Mouse (Mus musculus): ENCODE results near the gene Reep3.

Gene Reep3

DNA sequence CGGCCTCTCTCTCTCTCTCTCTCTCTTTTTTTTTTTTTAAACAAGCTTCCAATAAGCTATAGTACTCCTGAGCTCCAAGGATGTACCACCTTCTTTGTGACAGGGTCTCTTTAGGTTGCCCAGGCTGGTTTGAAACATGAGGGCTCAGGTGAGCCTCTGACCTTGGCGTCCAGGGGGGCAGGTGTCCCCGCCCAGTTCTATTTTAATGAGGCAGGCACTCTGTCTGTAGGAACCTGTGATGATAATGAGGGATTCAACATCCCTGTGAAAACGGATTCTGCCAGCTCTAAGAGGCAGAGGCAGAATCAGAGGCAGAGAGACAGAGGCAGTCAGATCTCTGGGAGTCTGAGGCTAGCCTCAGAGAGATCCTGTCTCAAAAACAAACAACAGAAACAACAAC, 14.2 kb downstream of the Reep3 start:
- DNase-seq (ENCODE audit: low spot score): no peak

DNA sequence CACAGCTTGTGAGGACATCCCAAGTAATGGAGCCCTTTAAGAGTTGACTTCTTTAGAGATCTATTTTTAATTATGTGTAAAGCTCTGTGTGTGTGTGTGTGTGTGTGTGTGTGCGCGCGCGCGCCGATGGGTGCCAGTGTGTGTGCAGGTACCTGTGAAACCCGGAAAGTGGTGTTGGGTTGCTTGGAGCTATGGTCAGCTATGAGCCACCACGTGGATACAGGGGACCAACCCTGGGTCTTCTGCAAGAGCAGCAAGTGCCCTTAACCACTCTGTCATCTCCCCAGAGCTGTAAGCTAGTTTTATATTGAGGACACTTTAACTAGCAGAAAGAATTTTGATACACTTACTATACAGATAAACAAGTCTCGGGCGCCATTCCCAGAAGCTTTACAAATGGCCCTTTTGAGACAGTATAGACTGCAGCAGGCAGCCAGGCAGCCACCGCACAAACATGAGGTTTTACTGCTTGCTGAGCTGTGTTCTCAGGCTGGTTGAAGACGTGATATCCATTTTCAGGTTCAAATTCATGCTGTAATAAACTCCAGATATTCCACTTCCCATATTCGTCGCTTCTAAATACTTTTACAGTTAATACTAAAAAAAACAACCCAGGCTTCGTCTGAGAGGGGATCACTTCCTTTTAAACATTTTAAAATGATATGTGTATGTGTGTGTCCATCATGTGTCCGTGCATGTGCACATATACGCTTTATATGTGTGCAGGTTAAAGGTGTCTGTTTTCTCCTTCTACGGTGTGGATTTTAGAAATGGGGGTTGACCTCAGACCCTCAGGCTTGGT, 15.3 kb downstream of the Reep3 start:
- no peak for DNase-seq (ENCODE audit: low spot score)

DNA sequence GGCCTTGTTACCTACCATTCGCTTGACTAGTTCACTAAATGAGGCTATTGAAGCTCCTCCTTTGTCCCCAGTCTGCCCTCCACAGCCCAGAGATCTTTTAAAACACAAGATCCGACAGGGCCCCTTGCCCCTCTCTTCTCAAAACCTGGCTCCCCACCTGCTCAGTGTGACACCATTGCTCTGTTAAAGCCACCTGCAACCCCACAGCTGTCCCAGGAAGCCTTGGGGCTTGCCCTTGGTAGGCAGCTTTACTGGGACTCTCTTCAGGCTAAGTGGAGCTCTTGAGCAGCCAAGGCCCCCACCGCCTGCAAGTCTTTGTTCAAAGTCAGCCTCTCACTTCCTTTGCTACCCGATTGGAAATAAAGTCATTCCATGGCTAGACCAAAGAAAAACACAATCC, 17.7 kb downstream of the Reep3 start:
- DNase-seq (ENCODE audit: low spot score): no peak

DNA sequence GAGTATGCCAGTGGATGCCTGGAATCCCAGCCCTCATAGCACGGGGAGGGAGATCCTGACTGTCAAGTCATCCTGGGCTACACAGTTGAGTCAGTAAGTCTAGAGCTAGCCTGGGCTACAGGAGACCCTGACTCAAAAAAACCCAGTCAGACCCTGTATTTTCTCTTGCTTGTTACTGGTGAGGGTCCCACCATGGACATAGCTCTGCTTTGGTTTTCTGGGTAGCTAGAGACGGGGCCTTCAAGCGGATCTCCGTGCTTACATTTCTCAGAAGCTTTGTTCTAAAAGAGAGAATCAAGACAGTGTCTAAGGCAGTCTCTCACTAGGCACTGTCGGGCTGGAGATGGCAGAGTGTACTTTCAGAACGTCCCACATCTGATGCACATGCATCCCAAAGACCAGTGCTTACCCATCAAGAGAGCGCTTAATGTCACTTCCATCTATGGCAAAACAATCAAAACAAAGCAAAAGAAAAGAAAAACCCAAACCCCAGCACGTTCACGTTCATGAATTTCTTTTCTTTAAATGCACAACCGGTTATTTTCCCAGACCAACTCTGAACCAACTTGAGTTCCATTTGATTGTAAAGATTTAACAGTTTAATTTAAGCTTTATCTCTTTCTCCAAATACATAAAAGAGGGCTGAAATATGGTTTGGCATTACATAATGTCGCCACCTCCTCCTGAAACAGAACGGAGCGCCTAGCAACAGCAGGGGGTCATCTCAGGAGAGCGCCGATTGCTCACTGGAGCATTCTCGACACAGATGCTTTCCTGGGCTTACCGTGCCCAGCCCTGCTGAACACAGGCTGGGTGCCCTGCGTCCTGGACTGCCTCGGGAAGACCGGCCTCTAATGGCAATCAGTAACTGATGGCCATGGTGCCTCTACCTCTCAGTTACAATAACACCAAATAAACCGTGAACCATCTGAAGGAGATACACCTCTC, 20.5 kb downstream of the Reep3 start:
- no peak for DNase-seq (ENCODE audit: low spot score)

DNA sequence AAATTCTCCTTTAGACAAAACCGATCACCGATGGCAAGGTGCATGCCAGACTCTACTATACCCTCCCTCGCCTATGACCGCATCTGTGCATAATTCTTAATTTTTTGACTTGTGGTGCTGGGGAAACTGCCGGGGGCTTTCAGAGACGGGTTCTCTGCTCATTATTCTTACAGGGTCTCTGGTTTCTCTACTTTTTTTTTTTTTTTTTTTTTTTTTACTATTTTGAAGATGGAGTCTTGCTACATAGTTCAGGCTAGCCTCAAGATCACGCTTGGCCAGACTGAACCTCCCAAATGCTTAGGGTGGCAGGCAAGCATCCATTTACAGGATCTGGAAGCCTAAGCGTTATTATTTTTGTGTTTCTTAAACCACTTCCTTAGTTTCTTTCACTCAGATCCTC, 23.2 kb downstream of the Reep3 start:
- DNase-seq (ENCODE audit: low spot score): no peak

DNA sequence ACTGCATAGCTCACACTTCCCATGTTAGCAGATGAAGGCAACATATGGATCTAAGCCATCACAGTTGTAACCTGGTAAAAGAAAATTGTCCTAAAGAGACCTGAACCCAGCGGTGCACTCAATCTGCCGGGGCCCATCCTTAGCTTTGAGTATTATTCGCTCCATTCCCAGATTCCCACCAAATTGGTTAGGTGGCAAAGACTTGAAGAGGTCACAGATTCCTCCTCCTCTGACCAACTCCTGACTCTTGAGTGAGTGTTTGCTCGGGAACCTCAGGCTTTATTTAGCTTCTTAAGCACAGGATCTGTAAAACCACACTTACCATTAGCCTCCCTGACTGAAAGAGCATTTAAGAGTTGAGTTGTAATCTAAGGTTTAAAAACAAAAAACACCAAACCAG, 24.1 kb downstream of the Reep3 start:
- DNase-seq (ENCODE audit: low spot score): no peak

DNA sequence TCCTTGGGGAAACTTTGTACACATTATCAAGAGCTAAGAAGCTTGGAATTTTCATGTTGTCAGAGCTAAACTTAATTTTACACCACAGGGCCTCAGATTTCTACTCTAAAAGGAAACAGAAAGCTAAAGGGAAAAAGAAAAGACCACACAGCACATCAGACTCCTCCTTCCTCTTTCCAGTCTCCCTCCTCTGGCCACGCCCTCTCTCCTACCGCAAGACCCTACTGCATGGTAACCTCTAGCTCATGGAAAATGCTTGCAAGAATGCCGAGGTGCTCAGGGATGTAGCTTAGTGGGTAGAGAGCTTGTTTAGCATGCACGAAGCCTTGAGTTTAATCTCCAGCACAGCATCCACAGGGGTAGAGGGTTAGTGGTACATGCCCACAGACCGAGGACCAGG, 24.9 kb downstream of the Reep3 start:
- no peak for DNase-seq (ENCODE audit: low spot score)

DNA sequence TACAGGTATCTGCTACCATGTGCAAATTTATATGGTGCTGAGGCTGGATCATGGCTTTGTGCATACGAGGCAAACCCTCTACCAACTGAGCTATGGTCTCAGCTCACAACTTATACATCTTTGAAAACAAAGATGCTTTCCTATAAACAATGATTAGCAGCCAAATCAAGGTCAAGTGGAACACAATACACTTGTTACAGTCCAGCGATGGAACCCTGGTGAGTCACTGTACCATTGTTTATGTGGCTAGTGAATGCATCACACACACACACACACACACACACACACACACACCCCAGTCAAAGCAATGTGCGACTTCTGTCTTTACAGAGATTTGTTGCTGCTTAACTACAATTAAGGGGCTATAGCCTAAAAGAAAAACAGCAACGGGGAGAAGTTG, 25.4 kb downstream of the Reep3 start:
- no peak for DNase-seq (ENCODE audit: low spot score)

DNA sequence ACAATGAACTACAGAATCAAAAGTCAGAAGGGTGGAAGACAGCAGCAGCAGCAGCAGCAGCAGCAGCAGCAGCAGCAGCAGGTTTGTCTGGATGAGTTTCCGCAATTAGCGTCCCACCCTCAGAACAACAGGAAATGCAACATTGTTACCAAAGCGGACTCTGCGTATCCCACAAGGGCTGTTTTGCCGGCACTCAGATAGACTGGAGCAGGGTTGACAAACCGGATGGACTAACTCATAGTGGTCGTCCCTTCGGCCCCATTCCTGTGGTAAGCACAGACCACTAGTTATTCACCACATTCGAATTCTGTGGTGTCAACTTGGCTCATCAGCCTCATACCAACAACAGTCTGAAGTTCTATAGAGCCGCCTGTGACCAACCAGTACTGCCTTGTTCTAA, 27.7 kb downstream of the Reep3 start:
- DNase-seq (ENCODE audit: low spot score): no peak

DNA sequence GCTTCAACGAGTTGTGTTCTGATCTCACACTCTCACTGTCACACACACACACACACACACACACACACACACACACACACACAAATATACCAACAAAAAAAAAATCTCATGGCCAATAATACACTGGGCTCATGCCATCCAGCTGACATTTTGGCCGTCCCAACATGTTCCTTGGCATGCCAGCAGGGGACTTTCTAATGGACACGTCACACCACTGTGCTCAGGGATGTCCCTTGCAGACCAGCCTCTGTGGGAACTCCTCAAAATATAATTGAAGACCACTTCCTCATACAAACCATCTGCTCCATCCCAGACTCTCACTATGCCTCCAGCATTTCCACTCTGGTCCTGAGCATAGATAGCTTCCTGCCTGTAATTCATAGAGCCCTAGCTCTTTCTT, 30.3 kb downstream of the Reep3 start:
- no peak for DNase-seq (ENCODE audit: low spot score)

DNA sequence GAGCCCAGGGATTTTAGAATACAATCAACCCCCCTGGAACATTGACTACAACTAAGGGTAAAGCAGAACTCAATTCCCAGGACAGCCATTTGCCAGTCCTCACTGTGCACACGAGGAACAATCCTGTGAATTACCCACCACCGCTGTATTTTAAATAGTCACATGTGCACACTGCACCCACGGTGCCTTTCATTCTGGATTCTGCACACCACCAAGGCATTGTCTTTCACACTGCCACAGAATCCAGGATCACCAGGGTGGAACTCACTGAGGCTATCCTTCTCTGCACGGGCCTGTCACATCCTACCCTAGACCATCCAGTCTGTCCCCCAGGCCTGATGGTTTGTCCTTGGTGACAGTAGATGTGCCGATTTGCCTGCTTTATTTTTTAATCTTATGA, 30.8 kb downstream of the Reep3 start:
- no peak for DNase-seq (ENCODE audit: low spot score)

DNA sequence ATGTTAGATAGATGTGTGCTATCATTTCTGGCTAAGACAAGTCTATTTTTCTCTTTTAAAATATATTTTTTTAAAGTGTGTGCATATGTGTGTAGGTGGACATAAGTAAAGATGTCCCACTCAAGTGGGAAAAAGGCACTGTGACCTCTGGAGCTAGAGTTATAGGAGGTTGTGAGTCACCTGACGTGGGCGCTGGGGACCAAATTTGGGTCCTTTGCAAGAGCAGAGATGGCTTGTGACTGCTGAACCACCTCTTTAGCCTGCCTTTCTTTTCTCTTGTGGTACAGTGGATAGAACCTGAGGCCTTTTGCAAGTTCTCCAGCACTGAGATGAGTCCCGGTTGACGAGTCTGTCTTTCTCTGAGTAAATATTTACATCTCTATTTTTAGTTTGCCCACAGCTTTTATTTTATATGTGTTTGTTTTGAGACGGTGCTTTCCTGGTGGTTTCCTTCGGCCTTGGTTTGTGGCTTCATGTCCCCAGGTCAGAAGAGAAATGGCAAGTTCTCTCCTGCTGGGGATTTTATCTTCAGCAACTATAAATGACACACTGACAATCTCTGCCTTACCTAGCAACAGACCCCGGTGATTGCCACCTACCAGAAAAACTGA, 31.4 kb downstream of the Reep3 start:
- no peak for DNase-seq (ENCODE audit: low spot score)

DNA sequence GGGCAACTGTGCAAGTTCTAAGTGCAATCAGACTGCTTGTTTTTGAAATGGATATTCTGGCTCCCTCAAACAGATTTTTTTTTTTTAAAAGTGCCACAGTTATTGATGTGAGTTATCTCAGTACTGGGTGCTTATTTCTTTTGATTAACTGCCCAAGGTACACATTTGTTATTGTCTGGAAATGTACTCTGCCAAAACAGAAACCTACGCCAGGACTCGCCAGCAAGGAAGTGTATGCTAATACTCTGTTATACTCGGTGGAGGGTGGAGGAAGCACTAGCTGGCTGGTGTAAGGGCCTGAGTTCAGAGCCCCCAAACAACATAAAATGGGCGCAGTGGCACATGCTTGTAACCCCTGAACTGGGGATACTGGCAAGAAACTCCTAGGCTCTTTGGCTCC, 34.9 kb downstream of the Reep3 start:
- no peak for DNase-seq (ENCODE audit: low spot score)

DNA sequence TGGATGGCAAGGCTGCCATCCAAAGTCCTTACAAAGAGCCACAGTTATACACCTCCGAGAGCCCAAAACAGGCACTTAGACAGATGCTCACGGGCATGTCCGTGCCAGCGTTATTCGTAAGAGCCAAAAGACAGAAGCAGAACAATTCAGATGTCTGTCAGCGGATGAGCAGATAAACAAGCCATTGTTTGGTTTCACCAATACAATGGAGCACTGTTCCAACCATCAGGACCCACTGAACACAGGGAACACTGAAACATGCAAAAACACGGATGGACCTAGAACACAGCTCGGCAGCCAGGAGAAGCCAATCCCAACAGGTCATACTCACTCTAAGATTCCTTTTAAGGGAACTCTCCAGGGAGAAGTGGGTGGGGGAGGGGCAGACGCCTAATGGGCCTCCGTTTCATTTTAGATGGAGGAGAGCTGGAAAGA, 35.4 kb downstream of the Reep3 start:
- DNase-seq (ENCODE audit: low spot score): no peak

DNA sequence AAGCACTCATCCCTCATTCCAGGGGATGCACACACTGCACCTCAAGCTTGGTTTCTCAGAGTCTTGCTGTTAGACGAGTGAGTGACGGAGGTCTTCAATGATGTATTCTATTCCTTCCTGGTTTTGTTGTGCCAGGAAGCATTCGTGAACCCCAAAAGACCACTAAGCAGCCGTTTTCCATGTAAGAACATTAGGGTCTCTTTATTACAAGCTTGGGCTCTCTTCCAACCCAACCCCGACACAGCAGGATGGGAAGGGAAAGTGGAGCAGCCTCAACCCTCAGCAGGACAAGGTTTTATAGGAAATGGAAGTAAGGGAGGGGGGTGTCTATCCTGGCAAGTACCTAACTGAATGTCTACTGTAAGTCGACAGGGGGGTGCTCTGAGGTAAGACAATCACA, 38.0 kb downstream of the Reep3 start:
- no peak for DNase-seq (ENCODE audit: low spot score)

DNA sequence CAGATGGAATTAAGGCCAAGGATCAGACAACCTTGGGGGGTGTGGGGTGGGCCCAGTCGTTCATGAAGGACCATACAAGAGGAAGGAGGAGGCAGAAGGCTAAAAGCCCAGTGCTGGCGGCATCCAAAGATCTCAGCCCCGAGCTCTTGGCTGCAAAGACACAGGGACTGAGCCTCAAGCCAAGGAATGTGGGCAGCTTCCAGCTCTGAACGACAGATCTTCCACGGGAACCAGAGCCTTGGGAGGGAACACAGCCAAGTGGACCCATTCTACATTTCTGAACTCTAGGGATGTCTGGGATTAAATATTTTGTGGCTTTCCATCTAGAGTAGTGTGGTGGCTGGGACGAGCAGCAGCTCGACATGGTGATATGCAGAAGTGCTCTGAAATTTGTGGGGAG, 38.4 kb downstream of the Reep3 start:
- no peak for DNase-seq (ENCODE audit: low spot score)

DNA sequence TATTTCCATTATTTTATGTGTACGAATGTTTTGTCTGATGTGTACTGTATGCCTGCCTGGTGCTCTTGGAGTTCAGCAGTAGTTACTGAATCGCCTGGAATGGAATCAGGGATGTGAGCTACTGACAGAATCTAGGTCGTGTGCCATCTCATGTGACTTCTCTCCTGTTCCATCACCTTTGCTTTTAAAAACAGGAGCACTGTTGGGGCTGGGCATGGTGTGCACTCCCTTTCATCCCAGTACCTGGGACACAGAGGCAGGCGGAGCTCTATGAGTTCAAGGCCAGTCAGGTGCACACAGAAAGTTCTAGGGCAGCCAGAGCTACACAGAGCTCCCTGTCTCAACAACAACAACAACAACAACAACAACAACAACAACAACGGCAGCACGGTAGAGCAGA, 39.0 kb downstream of the Reep3 start:
- DNase-seq (ENCODE audit: low spot score): no peak

DNA sequence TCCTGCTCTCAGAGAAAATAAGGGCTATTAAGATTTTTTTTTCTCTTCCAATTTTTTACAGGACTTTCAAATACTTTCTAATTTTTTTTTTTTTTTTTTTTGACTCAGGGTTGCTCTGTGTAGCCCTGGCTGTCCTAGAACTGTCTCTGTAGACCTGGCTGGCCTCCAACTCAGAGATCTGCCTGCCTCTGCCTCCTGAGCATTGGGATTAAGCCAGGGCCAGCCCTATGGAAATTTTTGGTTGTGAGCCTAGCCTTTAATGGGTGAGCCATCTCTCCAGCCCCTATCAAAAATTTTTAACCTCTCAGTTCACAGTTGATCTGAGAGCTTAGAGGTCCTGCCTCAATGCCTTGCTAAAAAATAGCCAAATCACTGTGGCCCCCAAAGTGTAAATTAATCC, 39.5 kb downstream of the Reep3 start:
- no peak for DNase-seq (ENCODE audit: low spot score)

DNA sequence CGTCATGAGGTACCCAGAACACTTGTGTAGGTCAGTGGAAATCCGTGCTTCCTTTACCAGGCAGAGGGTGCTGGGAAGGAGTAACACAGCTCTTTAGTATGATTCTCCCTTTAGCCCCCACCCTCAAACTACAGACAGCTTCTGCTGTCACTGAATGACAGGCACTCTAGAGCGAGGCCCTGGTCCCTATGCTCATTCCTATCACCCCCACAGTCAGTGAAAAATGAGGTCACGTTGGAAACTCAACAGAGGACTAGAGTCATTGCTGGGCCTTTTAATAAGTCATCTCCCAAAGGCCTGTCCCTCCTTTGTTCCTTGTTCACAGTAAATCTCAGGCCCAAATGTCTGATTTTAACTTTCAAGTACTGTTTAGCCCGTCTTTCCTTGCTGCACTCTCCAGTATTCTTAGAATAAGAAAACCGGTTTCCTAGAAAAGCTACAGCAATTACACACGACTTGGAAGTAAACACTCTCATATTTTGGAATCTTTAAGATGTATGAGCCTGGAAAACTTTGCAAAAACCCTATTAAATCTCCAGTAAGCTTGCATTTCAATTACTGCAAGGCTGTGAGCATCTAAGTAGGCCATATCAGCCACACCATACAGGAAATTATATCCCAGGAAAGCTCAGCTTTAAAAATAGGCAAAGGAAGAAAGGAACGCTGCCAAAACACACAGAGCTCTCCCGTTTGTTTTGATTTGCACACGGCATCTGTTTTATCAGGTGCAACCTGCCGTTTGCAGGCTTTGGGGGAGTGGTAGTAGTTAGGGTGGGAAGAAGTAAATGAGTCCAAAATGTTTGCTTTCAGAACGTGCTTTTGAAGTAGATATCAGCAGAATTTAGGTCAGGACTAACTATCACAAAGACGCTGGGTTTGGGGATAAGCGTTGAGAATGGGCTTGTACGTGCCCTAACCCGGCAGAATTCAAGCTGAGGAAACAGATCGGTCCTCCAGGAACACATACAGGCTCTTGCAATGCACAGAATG, 40.6 kb downstream of the Reep3 start:
- no peak for DNase-seq (ENCODE audit: low spot score)

DNA sequence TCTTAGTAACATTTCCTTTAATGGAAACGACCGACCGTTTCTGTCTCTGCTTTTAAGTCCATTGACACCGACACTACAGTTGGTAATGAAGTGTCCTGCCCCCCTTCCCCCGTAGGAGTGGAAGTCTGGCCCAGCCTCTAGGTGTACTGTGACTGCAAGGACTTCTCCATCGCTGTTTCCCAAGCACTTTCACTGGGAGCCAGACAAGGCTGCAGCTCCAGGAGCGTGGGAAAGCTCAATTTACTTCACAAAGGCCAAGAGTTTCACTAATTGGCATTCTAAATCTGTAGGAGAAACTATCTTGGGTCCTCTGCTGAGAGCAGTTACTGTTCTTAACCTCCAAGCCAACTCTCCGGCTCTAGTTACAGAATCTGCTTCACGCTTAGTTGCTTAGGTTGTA, 43.3 kb downstream of the Reep3 start:
- DNase-seq (ENCODE audit: low spot score): no peak

DNA sequence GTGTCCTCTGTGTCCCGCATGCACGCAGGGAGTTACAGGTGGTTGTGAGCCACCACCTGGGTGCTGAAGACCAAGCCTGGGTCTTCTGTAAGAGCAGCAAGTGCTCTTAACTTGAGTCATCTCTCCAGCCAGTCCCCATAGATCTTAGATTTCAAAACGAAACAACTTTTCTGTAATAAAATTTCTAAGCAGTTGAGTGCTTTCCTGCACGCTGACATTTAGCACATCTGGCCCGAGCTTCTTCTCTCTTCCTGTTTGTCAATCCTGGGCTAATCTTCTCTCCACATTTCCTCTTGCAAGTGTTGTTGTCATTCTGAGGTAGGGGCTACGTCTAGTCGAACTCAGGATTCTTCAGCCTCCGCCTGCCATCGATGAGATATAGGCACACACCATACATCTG, 44.3 kb downstream of the Reep3 start:
- DNase-seq (ENCODE audit: low spot score): no peak

DNA sequence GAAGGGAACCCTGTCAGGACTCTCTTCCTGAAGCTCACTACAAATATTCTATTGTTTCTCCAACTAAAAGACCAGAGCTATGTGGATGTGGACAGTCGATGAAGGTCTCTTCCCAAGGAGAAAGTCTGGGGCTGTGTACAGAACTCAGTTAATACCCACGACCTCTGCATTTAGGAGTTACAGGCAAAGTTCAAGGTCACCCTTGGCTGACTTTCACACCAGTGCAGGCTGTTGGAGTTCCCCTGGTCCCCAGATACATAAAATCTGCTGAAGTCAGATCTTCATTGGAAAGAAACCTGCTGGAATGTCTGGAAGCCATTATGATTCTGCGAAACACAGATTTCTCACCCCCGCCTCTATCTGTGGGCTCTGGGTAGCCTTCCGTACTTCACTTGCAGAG, 45.3 kb downstream of the Reep3 start:
- DNase-seq (ENCODE audit: low spot score): no peak
